Mouse (Mus musculus) erythroblast, embryonic 14.5 days (primary cell): ENCODE results near the gene Mindy2. TPM values are rescaled to one million over a fixed set of nuclear protein-coding genes. Genes with fewer than 3 reads are reported as not detected.

Experiments used
- H3K27me3 ChIP-seq: 2 replicates; pipeline ENCODE4 v1.6.1; 2012; ENCODE audit warnings: inconsistent platforms; ENCODE audit not compliant: control insufficient read depth
- H3K36me3 ChIP-seq: 2 replicates; pipeline ENCODE4 v1.6.1; 2012; ENCODE audit warnings: mild to moderate bottlenecking, inconsistent platforms; ENCODE audit not compliant: control insufficient read depth
- H3K4me1 ChIP-seq: 2 replicates; pipeline ENCODE4 v1.6.1; 2012; ENCODE audit warnings: inconsistent platforms; ENCODE audit not compliant: control insufficient read depth
- H3K4me3 ChIP-seq: replicated peaks from 2 replicates; pipeline ENCODE3; 2012; ENCODE audit warnings: moderate library complexity, mild to moderate bottlenecking, inconsistent platforms
- H3K9me3 ChIP-seq: 2 replicates; pipeline ENCODE4 v1.6.1; 2012; ENCODE audit warnings: low read length, inconsistent platforms, mixed read lengths; ENCODE audit not compliant: control insufficient read depth
- GATA1 ChIP-seq: IDR thresholded peaks from 2 replicates; pipeline ENCODE4 v1.6.1; 2012; ENCODE audit warnings: low read length, inconsistent platforms, mixed read lengths
- TAL1 ChIP-seq: IDR thresholded peaks from 3 replicates; pipeline ENCODE4 v1.6.1; 2012; ENCODE audit warnings: low read length, inconsistent platforms, mixed read lengths
- polyA plus RNA-seq: library from polyadenylated mRNA; stranded (reverse); fragments of >175 nt; gene quantifications from 2 replicates; pipeline ENCODE4 v1.2.3, GENCODE M21; 2012

The Mindy2 gene
- polyA plus RNA-seq, 1 experiment = 6.8 TPM

DNA sequence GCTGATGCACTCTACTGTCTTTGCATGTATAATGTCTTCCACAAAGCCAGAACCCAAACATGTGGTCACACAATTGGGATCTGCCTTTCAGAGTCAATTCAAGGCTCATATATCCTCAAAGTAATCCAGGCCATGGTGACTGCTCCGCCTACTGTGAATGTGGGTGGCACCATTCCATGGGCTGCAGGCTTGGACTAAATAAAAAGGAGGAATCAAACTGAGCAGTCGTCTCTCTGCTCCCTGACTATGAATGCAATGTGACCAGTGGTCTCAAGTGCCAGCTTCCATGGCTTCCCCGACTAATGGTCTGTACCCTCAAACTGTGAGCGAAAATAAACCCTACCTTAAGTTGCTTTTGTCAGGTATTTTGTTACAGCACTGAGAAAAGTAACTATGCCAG lies 2.5 kb downstream of the Mindy2 start:
- TF ChIP-seq GATA1 = no peak
- TF ChIP-seq TAL1 = no peak
- peaks cover 56% of the 10 kb centered on the region for H3K4me1 ChIP-seq
- no peaks in the 10 kb centered on the region for H3K27me3 ChIP-seq
- peaks cover 63% of the 10 kb centered on the region for H3K36me3 ChIP-seq
- H3K4me3 ChIP-seq = peak overlapping the region; percentile 83
- no peaks in the 10 kb centered on the region for H3K9me3 ChIP-seq

GRCm38 (mm10) chr9:70653875-70654274 lies 3.1 kb downstream of the Mindy2 start:
- H3K4me1 ChIP-seq = peaks cover 51% of the 10 kb centered on the region

DNA sequence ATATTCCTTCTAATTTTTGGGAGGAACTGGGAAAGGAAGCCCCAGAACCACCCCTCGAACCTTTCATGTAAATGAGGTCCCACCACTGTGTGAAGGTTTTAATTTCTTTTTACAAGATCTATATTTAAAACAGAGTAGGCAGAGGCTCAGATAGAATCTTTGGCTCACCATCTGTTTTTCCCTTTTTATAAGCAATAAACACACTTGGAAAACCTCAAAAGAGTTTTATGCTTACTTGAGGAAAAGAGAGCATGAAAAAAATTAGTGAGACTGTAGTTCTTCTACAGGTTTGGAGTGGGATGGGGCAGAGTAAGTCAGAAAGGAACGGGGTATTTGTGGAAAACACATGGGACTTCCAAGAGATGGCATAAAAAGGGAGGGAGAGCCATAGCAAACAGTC lies 4.8 kb downstream of the Mindy2 start:
- Histone ChIP-seq H3K4me1 (peaks cover 50% of the 10 kb centered on the region), H3K36me3 (peaks cover 82% of the 10 kb centered on the region), H3K4me3 (peak overlapping the region; percentile 83), H3K9me3 (no peaks in the 10 kb centered on the region), H3K27me3 (no peaks in the 10 kb centered on the region)
- TF ChIP-seq GATA1 = no peak
- TF ChIP-seq TAL1 = no peak

More at GRCm38 (mm10) chr9:70653875-70654274, 3.1 kb downstream of the Mindy2 start:
- H3K4me3 ChIP-seq = peak overlapping the region; percentile 83
- H3K36me3 ChIP-seq = peaks cover 69% of the 10 kb centered on the region
- no peaks in the 10 kb centered on the region for H3K9me3 ChIP-seq
- no peaks in the 10 kb centered on the region for H3K27me3 ChIP-seq
- no peak for TF ChIP-seq GATA1
- TF ChIP-seq TAL1 = no peak

GRCm38 (mm10) chr9:70650994-70651393 lies 6.0 kb downstream of the Mindy2 start:
- H3K9me3 ChIP-seq = no peaks in the 10 kb centered on the region
- H3K4me1 ChIP-seq = peaks cover 54% of the 10 kb centered on the region
- TF ChIP-seq TAL1 = no peak
- TF ChIP-seq GATA1 = no peak
- no peaks in the 10 kb centered on the region for H3K27me3 ChIP-seq
- no peak overlapping the region for H3K4me3 ChIP-seq
- peaks cover 94% of the 10 kb centered on the region for H3K36me3 ChIP-seq

DNA sequence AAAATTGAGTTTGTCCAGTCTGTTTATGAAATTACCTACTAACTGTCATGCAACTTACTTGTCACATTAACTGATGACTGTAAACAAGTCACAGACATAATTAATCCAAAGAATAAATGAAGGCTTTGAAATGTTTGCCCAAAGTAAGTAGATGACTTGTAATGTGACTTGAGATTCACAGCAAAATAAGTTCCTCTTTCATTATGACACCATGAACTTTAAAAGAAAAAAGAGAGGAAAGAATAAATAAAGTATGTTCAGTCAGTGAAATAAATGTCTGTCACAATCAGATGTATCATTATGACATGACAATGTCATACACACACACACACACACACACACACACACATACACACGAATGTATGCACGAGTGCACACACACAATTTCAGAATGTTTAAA lies 6.7 kb downstream of the Mindy2 start:
- Histone ChIP-seq H3K4me3 (no peak overlapping the region), H3K36me3 (peaks cover 95% of the 10 kb centered on the region), H3K4me1 (peaks cover 52% of the 10 kb centered on the region), H3K9me3 (no peaks in the 10 kb centered on the region), H3K27me3 (no peaks in the 10 kb centered on the region)
- TF ChIP-seq TAL1 (no peak), GATA1 (no peak)

- Histone ChIP-seq H3K36me3 (peaks cover 82% of the 10 kb centered on the region), H3K27me3 (no peaks in the 10 kb centered on the region), H3K4me3 (no peak overlapping the region), H3K9me3 (peaks cover 3% of the 10 kb centered on the region; the same call in 1 of the 2 replicates), H3K4me1 (peaks cover under 1% of the 10 kb centered on the region)
- TF ChIP-seq TAL1 (no peak), GATA1 (no peak)
Observed at GRCm38 (mm10) chr9:70636748-70637147, 20.2 kb downstream of the Mindy2 start.

GRCm38 (mm10) chr9:70631665-70632064 lies 25.3 kb downstream of the Mindy2 start:
- H3K9me3 ChIP-seq = peaks cover 3% of the 10 kb centered on the region; the same call in 1 of the 2 replicates
- peaks cover 77% of the 10 kb centered on the region for H3K36me3 ChIP-seq
- H3K27me3 ChIP-seq = no peaks in the 10 kb centered on the region
- H3K4me1 ChIP-seq = peaks cover 2% of the 10 kb centered on the region
- H3K4me3 ChIP-seq = no peak overlapping the region
- TF ChIP-seq GATA1 (no peak), TAL1 (no peak)

- Histone ChIP-seq H3K4me1 (peaks cover 2% of the 10 kb centered on the region), H3K36me3 (peaks cover 85% of the 10 kb centered on the region), H3K4me3 (no peak overlapping the region), H3K9me3 (peaks cover 3% of the 10 kb centered on the region; the same call in 1 of the 2 replicates), H3K27me3 (no peaks in the 10 kb centered on the region)
- TF ChIP-seq GATA1 (no peak), TAL1 (no peak)
Observed at GRCm38 (mm10) chr9:70629711-70630110, 27.3 kb downstream of the Mindy2 start.

GRCm38 (mm10) chr9:70611026-70611673 lies 45.8 kb downstream of the Mindy2 start:
- TF ChIP-seq TAL1 = no peak
- TF ChIP-seq GATA1 = no peak
- Histone ChIP-seq H3K4me3 (no peak overlapping the region), H3K27me3 (no peaks in the 10 kb centered on the region), H3K36me3 (peaks cover 100% of the 10 kb centered on the region), H3K4me1 (no peaks in the 10 kb centered on the region), H3K9me3 (no peaks in the 10 kb centered on the region)
